8 mouse cellular contexts compared by ENCODE assay signal in genomic region chr5:115340577-115341313, GRCm38 (mm10). TPM values are rescaled to one million over a fixed set of nuclear protein-coding genes. Genes with fewer than 3 reads are reported as not detected.
DNase-seq lines count a peak whose midpoint lies in the region; ATAC-seq and TF ChIP-seq lines count a peak whose summit lies in the region.

Gatc (minus strand) TSS chr5:115341178.
Triap1 (plus strand) TSS chr5:115341225.

- peaks cover 18% of the 10 kb centered on the region; the same call in 1 of the 2 replicates for H3K36me3 ChIP-seq in forebrain, embryonic 11.5 days (ENCODE audit: control insufficient read depth, insufficient read depth, low read length)
- peaks cover 43% of the 10 kb centered on the region for H3K36me3 ChIP-seq in heart, embryonic 15.5 days
- H3K36me3 ChIP-seq in liver, embryonic 14.5 days (replicated peaks; ENCODE audit: control insufficient read depth, insufficient read depth, low read depth) = peaks cover 44% of the 10 kb centered on the region
- H3K36me3 ChIP-seq in neural tube, embryonic 11.5 days (ENCODE audit: control insufficient read depth, insufficient read depth, low read length) = peaks cover 9% of the 10 kb centered on the region
- H3K36me3 ChIP-seq in stomach, embryonic 16.5 days (ENCODE audit: control insufficient read depth, insufficient read depth, low read length) = peaks cover 15% of the 10 kb centered on the region

- peak within 1 kb of the TSS; percentile 77 for H3K27ac ChIP-seq in forebrain, embryonic 11.5 days (ENCODE audit: low read depth, low read length)
- H3K27ac ChIP-seq in heart, embryonic 15.5 days = peak within 1 kb of the TSS; percentile 78
- H3K27ac ChIP-seq in liver, embryonic 14.5 days = peak within 1 kb of the TSS; percentile 77
- peak within 1 kb of the TSS; percentile 76 for H3K27ac ChIP-seq in neural tube, embryonic 11.5 days (ENCODE audit: low read depth, low read length)
- peak within 1 kb of the TSS; percentile 79 for H3K27ac ChIP-seq in stomach, embryonic 16.5 days (ENCODE audit: low read length)

- peaks cover 6% of the 10 kb centered on the region for H3K4me1 ChIP-seq in forebrain, embryonic 11.5 days (replicated peaks; ENCODE audit: control insufficient read depth, insufficient read depth, low read length)
- peaks cover 28% of the 10 kb centered on the region for H3K4me1 ChIP-seq in heart, embryonic 15.5 days (replicated peaks)
- H3K4me1 ChIP-seq in liver, embryonic 14.5 days (replicated peaks; ENCODE audit: control insufficient read depth in 2 of 2, insufficient read depth in 2 of 2, low read length in 1 of 2) = peaks cover 11 to 15% of the 10 kb centered on the region in 2 experiments
- H3K4me1 ChIP-seq in neural tube, embryonic 11.5 days (ENCODE audit: control insufficient read depth, insufficient read depth, low read length) = peaks cover 16% of the 10 kb centered on the region
- peaks cover 10% of the 10 kb centered on the region for H3K4me1 ChIP-seq in stomach, embryonic 16.5 days (ENCODE audit: control insufficient read depth, insufficient read depth, low read length)

- ATAC-seq in forebrain, embryonic 11.5 days (replicated peaks; ENCODE audit: low FRiP score) = peak; percentile 89
- ATAC-seq in heart, embryonic 15.5 days (replicated peaks; ENCODE audit: insufficient number of reproducible peaks, insufficient read depth, low FRiP score, low read depth) = peak; percentile 91
- peak; percentile 94 for ATAC-seq in liver, embryonic 14.5 days (ENCODE audit: insufficient read depth)
- ATAC-seq in neural tube, embryonic 11.5 days (ENCODE audit: insufficient read depth, low FRiP score, low TSS enrichment) = peak; percentile 91
- ATAC-seq in stomach, embryonic 16.5 days (ENCODE audit: insufficient read depth, low FRiP score) = peak; percentile 94

- peak within 1 kb of the TSS; percentile 83 for H3K9ac ChIP-seq in forebrain, embryonic 11.5 days (ENCODE audit: low read length)
- H3K9ac ChIP-seq in heart, embryonic 15.5 days = peak within 1 kb of the TSS; percentile 89
- peak within 1 kb of the TSS; percentile 98 for H3K9ac ChIP-seq in liver, embryonic 14.5 days (replicated peaks)
- peak within 1 kb of the TSS; percentile 90 for H3K9ac ChIP-seq in neural tube, embryonic 11.5 days (ENCODE audit: low read length)
- H3K9ac ChIP-seq in stomach, embryonic 16.5 days (ENCODE audit: low read length) = peak within 1 kb of the TSS; percentile 91

- under 1% methylated on average over 62 of the region's 62 CpGs for WGBS in forebrain, embryonic 11.5 days
- WGBS in heart, embryonic 15.5 days = under 1% methylated on average over 62 of the region's 62 CpGs
- WGBS in liver, embryonic 14.5 days (ENCODE audit: insufficient replicate concordance) = under 1% methylated on average over 62 of the region's 62 CpGs
- WGBS in neural tube, embryonic 11.5 days = under 1% methylated on average over 62 of the region's 62 CpGs
- under 1% methylated on average over 62 of the region's 62 CpGs for WGBS in stomach, embryonic 16.5 days

- TF ChIP-seq CTCF in liver, embryonic 14.5 days (IDR thresholded peaks at IDR 0.05; ENCODE audit: low read depth) = no peak; the same call in 1 of the 2 replicates

- H3K4me3 ChIP-seq in forebrain, embryonic 11.5 days (ENCODE audit: low read depth, low read length) = peak within 1 kb of the TSS; percentile 80
- H3K4me3 ChIP-seq in heart, embryonic 15.5 days = peak within 1 kb of the TSS; percentile 90
- peak within 1 kb of the TSS; percentile 88 to 98 for H3K4me3 ChIP-seq in liver, embryonic 14.5 days (ENCODE audit: insufficient read depth in 1 of 2, low read depth in 2 of 2, low read length in 2 of 2)
- peak within 1 kb of the TSS; percentile 77 for H3K4me3 ChIP-seq in neural tube, embryonic 11.5 days (ENCODE audit: low read depth, low read length)
- peak within 1 kb of the TSS; percentile 81 for H3K4me3 ChIP-seq in stomach, embryonic 16.5 days (replicated peaks; ENCODE audit: low read length)

- H3K4me2 ChIP-seq in forebrain, embryonic 11.5 days (ENCODE audit: low read depth, low read length, severe bottlenecking) = peak within 1 kb of the TSS; percentile 74
- H3K4me2 ChIP-seq in heart, embryonic 15.5 days = peak within 1 kb of the TSS; percentile 86
- H3K4me2 ChIP-seq in liver, embryonic 14.5 days (ENCODE audit: low read depth) = peak within 1 kb of the TSS; percentile 94
- peak within 1 kb of the TSS; percentile 55 for H3K4me2 ChIP-seq in neural tube, embryonic 11.5 days (ENCODE audit: low read depth)
- H3K4me2 ChIP-seq in stomach, embryonic 16.5 days (ENCODE audit: low read depth, low read length) = peak within 1 kb of the TSS; percentile 72

- peak; percentile 70 to 79 for DNase-seq in CD8-positive naive resting alpha-beta T cell, adult 2 months (ENCODE audit: low read depth in 2 of 2, low spot score in 2 of 2)
- peak; percentile 85 for DNase-seq in c-Kit-positive CD71-positive TER-119-negative erythroid progenitor cells, embryonic 14.5 days (ENCODE audit: low read depth)
- DNase-seq in forebrain, embryonic 11.5 days (ENCODE audit: low spot score) = peak; percentile 96
- DNase-seq in kidney, postnatal 25 days = peak; percentile 91 to 94
- DNase-seq in liver, embryonic 14.5 days (ENCODE audit: low read depth in 3 of 3, low spot score in 3 of 3) = peak; percentile 76 to 78 (median 76)
- peak; percentile 93 for DNase-seq in neural tube, embryonic 11.5 days (ENCODE audit: low spot score)

- no peaks in the 10 kb centered on the region for H3K27me3 ChIP-seq in forebrain, embryonic 11.5 days (ENCODE audit: control insufficient read depth, insufficient read depth, low read length)
- no peaks in the 10 kb centered on the region for H3K27me3 ChIP-seq in heart, embryonic 15.5 days
- no peaks in the 10 kb centered on the region for H3K27me3 ChIP-seq in liver, embryonic 14.5 days (ENCODE audit: control insufficient read depth, insufficient read depth, low read length)
- no peaks in the 10 kb centered on the region for H3K27me3 ChIP-seq in neural tube, embryonic 11.5 days (ENCODE audit: control insufficient read depth, insufficient read depth, low read length)
- H3K27me3 ChIP-seq in stomach, embryonic 16.5 days (ENCODE audit: control insufficient read depth, insufficient read depth, low read length) = no peaks in the 10 kb centered on the region

- no peaks in the 10 kb centered on the region for H3K9me3 ChIP-seq in forebrain, embryonic 11.5 days (ENCODE audit: control insufficient read depth, low read length)
- H3K9me3 ChIP-seq in heart, embryonic 15.5 days (replicated peaks) = no peaks in the 10 kb centered on the region
- no peaks in the 10 kb centered on the region for H3K9me3 ChIP-seq in liver, embryonic 14.5 days (ENCODE audit: control insufficient read depth, low read length)
- H3K9me3 ChIP-seq in neural tube, embryonic 11.5 days (ENCODE audit: control insufficient read depth, low read length) = no peaks in the 10 kb centered on the region
- H3K9me3 ChIP-seq in stomach, embryonic 16.5 days (replicated peaks; ENCODE audit: control insufficient read depth, low read length) = no peaks in the 10 kb centered on the region

- TF ChIP-seq EP300 in liver, embryonic 14.5 days (IDR thresholded peaks at IDR 0.05; ENCODE audit: low read depth) = 0 out of 2 replicates have a peak, but pooled peaks have one; percentile 39

RNA-seq across cellular contexts. Expression of gene Gatc, which starts in this region (rescaled TPM):
- polyA plus RNA-seq in forebrain, embryonic 11.5 days (2014; fragmentation: Nextera tagmentation; extraction: Ambion mirVana) = 51.5 and 51.6 TPM in 2 replicates
- 21.5 and 23.7 TPM in 2 replicates for polyA plus RNA-seq in heart, embryonic 15.5 days (2015; fragmentation: Nextera tagmentation; extraction: Ambion mirVana)
- polyA plus RNA-seq in liver, embryonic 14.5 days (2012; rRNA removed) = 11.6 and 12.5 TPM in 2 replicates
- 13.6 and 15.4 TPM in 2 replicates for polyA plus RNA-seq in liver, embryonic 14.5 days (2014; fragmentation: Nextera tagmentation; extraction: Ambion mirVana)
- polyA plus RNA-seq in neural tube, embryonic 11.5 days (2014; fragmentation: Nextera tagmentation; extraction: Ambion mirVana) = 40.4 and 42.3 TPM in 2 replicates
- 21.3 and 24.5 TPM in 2 replicates for polyA plus RNA-seq in stomach, embryonic 16.5 days (2015; fragmentation: Nextera tagmentation; extraction: Ambion mirVana)

RNA-seq across cellular contexts. Expression of gene Triap1, which starts in this region (rescaled TPM):
- 56.4 and 59.4 TPM in 2 replicates for polyA plus RNA-seq in forebrain, embryonic 11.5 days (2014; fragmentation: Nextera tagmentation; extraction: Ambion mirVana)
- 35.2 and 39.2 TPM in 2 replicates for polyA plus RNA-seq in heart, embryonic 15.5 days (2015; fragmentation: Nextera tagmentation; extraction: Ambion mirVana)
- polyA plus RNA-seq in liver, embryonic 14.5 days (2012; rRNA removed) = 11.0 and 15.4 TPM in 2 replicates
- 28.9 and 30.8 TPM in 2 replicates for polyA plus RNA-seq in liver, embryonic 14.5 days (2014; fragmentation: Nextera tagmentation; extraction: Ambion mirVana)
- polyA plus RNA-seq in neural tube, embryonic 11.5 days (2014; fragmentation: Nextera tagmentation; extraction: Ambion mirVana) = 55.6 and 60.2 TPM in 2 replicates
- polyA plus RNA-seq in stomach, embryonic 16.5 days (2015; fragmentation: Nextera tagmentation; extraction: Ambion mirVana) = 49.4 and 60.9 TPM in 2 replicates

Comparison
In these comparisons a context has a peak if more than half of its experiments do, and no peak if none do; other contexts are left out.
1. Peak in every context shown above with its lines: DNase-seq, ATAC-seq, H3K4me3 ChIP-seq and H3K27ac ChIP-seq.